Mouse (Mus musculus) mature B cell (primary cell): Measurements from ENCODE around the gene Rab11fip4.

Source experiments
- in situ Hi-C: fragments of 300-500 bp; cut with MboI; formaldehyde crosslinking; loops from 2 replicates; pipeline ENCODE4 v1.14.3; 2019

Gene Rab11fip4

DNA sequence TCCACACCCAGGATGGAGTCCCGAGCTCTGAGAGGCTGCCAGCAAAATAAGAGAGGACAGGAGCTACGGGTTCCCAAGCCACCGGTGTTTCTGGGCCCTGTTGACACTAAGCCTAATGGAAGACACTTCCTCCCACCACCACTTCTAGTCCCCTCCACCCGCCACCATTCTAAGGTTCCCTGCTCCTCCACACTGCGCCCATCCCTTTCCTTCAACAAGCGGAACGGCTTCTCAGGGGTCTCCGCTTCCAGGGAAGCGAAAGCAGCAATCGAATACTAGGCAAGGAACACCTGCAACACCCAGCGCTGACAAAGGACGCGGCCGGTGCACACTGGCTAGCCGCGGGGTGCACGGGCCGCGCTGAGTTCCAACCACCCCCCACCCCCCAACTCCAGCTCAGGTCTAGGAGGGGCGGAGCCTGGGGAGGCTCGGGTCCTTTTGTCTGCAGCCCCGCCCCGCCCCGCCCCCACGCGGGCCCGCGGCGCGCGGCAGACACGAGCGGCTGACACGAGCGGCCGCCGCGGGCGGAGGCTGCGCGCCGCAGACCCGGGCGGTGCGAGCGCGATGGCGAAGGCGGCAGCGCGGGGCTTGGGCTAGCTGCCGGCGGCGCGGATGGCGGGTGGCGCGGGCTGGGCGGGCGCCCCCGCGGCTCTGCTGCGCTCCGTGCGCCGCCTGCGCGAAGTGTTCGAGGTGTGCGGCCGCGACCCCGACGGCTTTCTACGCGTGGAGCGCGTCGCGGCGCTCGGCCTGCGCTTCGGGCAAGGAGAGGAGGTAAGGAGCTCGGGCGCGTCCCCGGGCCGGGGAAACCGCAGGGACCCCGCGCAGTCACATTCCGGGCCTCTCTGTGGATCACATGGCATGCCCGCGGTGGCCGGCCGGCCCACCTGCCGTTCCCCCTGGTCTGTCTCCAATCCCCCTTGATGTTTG lies at the start of gene Rab11fip4:
Gene Rab11fip4, plus strand, starts transcription at position 549 of the 927 bp plus-strand sequence.
- in situ Hi-C loops: loop anchor here (25.0 kb wide), 1 partner anchor 321 kb away; no protein-coding TSS in a partner anchor

DNA sequence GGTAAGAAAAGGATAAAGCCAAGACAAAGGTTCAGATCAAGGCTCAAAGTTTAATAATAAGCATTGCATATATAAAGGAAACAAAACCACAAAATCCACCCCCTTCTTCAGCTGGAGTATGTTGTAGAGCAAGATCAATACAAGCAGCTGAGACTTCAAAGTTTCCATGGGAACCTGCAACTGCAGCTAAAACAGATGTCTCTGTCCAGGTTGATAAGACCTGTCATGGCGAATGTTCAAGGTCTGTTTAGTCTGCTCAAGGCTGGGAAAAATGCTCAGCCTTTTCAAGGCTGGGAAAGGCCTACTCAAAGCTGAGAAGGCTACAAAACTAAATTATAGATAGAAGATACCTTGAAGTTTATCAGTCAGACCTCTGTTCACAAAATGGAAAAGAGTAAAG lies 38.4 kb upstream of the Rab11fip4 start:
- in situ Hi-C loops: no loop called here

GRCm38 (mm10) chr11:79560536-79560935 lies 30.5 kb upstream of the Rab11fip4 start:
- in situ Hi-C loops: no loop called here

- in situ Hi-C loops: no loop called here
These were observed 27.5 kb upstream of the Rab11fip4 start for GRCm38 (mm10) chr11:79563493-79563892.

DNA sequence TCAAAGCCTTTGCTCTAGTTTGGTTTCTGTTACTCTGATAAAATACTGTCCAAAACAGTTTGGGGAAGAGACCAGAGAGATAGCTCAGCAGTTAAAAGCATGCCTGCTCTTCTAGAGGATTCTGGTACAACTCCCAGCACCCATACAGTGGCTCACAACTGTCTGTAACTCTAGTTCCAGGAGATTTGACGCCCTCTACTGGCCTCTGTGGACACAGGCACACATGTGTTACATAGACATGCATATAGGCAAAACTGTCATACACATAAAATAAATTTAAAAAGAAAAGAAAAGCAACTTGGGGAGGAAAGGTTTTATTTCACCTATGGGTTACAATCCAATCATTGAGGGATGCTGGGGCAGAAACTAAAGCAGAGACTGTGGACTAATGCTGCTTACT lies 24.1 kb upstream of the Rab11fip4 start:
- in situ Hi-C loops: no loop called here

DNA sequence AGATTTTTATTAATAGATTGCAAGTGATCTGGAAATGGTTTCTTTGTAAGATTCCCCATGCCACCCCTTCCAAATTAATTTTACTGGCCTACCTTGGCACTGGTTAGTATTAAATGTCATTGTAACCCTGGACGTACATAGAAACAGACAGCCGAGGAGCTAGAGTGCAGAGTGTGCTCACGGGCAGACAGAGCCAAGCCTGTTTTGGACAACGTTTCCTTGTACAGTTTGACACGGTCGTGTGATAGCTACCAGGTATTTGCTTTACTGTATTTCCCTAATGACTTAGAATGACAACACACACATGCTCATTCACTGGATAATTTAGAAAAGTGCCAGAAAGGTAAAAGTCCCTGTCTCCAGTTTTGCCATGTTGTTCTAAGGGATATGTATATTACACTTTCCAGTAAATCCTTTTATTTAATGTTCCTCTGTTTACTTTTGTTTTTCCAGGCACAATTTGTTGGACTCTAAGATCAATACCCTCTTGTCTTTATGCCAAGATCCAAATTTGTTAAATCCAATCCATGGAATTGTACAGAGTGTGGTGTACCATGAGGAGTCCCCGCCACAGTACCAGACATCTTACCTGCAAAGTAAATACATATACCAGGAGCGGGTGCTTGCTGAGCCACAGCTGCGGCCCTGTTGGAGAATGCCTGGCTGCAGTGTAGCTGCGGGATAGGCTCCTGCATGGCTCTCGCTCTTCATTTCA lies 22.7 kb upstream of the Rab11fip4 start:
- in situ Hi-C loops: no loop called here

GRCm38 (mm10) chr11:79570319-79570718 lies 20.7 kb upstream of the Rab11fip4 start:
- in situ Hi-C loops: no loop called here

DNA sequence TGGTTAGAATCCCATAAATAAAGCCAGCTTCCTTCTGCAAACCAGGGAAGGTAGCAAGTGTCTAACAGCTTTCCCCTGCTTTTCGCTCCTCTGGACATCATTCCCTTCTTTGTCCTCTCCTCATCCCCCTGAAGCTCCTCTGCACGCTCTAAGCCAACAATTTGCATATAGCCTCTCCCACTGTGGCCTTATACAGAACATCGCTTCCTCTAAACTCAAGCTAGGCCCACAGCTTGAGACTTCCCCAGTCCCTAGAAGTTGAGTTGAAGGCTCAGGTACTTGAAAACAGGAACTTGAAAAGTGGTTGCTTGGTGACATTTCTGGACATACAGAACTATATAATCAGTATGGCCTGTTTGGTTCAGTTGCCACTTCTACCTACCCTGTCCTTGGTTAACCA lies 17.2 kb upstream of the Rab11fip4 start:
- in situ Hi-C loops: no loop called here

GRCm38 (mm10) chr11:79575383-79576073 lies 15.5 kb upstream of the Rab11fip4 start:
- in situ Hi-C loops: loop anchor here (25.0 kb wide), 1 partner anchor 337 kb away; no protein-coding TSS in a partner anchor

DNA sequence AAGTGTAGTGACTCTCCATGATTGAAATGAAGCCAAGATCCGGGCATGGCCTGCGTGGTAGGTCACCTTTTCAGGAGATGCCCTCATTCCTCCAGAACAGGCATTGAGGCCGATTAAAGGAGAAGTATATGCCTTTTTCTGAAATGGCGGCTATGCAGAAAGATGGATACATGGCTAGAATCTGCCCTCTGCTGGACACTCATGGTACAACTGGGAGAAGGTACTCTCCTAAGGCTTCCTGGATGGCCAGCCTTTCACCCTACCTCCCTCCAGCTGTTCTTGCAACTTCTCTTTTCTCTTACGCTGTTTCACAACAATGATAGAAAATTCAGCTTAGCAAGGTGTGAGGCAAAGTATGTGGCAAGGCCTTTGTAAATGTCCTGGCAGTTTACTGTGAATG lies 13.3 kb upstream of the Rab11fip4 start:
- in situ Hi-C loops: loop anchor here (25.0 kb wide), 1 partner anchor 335 kb away; no protein-coding TSS in a partner anchor

DNA sequence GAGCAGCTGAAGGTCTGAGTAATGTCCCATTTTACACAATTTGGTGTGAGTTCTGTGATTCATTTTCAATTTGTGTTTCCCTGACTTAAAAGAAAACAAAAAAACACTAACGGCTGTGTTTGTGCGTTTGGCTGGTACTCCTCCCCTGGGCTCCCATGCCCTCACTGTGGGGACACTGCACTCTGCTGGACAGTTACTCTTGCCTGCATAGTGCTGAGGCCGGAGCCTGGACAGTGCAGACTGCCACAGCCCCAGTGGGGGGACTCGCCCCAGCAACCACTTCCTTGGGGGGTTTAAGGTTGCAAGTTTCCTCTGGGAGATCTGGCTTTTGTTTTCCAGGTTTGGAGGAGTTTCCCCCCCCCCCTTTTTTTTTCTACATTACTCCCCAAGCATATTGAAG lies 10.4 kb upstream of the Rab11fip4 start:
- in situ Hi-C loops: loop anchor here (5.0 to 25.0 kb wide), 2 partner anchors 107 to 332 kb away; no protein-coding TSS in a partner anchor

GRCm38 (mm10) chr11:79581257-79581656 lies 9.8 kb upstream of the Rab11fip4 start:
- in situ Hi-C loops: loop anchor here (5.0 to 25.0 kb wide), 2 partner anchors 106 to 331 kb away; no protein-coding TSS in a partner anchor

DNA sequence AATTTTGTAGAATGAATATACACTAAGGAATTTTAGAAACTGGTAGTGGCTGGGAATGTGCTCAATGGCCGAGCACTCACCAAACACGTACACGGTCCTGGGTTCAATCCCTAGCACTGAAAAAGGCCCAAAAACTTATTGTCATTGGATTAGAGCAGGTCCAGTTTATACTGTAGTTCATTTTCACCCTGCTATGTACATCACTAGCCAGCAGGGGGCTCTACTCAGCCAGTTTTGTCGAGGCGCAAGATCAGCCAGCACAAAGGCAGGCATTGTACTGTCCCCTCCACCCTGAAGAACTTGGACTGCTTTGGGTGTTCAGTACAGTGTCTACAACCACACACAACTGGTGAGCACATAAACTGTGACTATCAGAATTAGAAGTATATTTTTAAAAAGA lies 6.8 kb upstream of the Rab11fip4 start:
- in situ Hi-C loops: loop anchor here (5.0 to 25.0 kb wide), 2 partner anchors 103 to 328 kb away; no protein-coding TSS in a partner anchor

DNA sequence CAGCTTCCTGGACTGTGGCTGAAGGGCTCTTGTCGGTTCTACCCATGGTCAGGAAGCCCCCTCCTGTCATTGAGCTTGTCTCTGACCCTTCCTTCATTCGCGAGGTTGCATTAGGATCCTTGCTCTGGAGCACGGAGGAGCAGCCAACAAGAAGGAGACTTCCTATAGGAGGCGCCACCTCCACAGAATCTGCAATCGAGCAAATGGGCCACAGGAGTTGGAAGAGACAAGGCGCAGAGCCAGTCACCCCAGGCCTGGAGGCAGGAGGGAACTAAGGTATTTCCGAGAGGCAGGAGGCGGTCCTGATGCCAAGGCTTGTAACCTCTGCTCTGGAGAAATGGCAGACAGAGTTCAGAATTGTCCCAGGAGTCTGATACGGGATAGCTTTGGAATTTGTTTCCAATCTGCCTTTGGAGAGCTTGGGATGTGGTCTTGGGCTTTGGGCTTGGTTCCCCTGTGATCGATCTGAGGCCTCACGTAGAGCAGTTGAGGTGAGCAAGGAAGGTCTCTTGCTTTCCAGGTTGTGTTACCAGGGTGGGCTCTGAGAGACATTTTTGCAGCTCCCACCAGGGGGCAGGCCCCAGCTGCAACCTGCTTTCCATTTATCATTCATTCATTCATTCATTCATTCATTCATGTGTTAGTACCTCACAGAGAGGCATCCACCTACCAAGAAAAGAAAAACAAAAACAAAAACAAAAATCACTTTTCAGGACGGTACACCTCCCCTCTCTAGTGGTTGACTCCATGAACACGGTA lies 1.5 kb upstream of the Rab11fip4 start:
- in situ Hi-C loops: loop anchor here (25.0 kb wide), 1 partner anchor 323 kb away; no protein-coding TSS in a partner anchor

DNA sequence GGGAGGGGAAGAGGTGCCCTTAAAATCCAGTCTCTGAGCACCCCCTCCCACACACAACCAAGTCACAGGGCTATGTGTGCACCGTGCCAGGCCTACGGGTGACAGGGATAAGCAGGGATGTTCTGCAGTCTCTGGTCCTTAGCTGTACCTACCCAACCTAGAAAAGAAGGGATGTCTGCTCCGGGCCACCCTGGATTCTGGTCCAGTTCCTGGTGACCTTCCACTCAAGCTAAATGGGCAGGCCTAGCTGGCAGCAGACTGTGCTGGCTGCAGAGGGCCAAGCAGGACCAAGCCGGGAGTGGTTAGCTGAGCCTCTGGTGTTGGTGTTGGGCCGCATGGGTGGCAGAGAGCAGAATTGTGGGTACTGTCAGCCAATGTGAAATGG lies 571 bp downstream of the Rab11fip4 start:
- in situ Hi-C loops: loop anchor here (25.0 kb wide), 1 partner anchor 321 kb away; no protein-coding TSS in a partner anchor

DNA sequence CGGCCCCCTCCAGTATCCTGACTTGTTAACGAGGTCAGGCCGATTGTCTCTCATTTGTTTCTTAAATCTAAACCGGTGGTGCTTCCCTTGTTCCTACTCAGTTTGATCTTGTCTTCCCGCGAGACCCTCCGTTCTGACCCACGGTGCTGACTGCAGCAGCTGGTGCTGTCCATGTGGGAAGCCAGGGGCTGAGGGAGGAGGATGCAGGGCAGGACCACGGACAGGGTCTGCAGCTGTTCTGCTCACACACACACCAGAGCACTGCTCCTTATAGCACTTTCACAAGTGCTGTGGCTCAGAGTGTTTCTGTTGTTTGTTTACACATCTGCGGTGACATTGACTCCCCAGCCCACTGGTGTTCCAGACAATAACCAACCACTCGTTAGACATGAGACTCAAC lies 2.5 kb downstream of the Rab11fip4 start:
- in situ Hi-C loops: loop anchor here (25.0 kb wide), 1 partner anchor 319 kb away; no protein-coding TSS in a partner anchor

DNA sequence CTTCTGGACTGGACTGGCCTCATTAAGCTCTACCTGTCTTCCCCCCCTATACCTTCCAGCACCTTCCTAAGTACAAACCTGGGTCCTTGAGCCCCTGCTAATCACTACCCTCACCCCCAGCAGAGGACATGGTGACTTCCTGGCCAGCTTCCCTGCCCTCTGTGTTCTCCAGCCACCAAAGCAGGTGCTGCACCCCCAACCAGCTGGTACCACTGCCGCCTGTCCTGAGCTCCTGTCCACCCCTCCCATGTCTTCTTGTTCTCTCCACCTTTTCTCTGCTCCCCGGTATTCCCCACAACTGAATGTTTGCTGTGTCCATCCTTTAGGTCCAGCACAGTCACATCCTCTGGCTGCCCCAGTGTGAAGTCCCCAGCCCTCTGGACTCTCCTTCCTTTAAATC lies 19.4 kb downstream of the Rab11fip4 start:
- in situ Hi-C loops: no loop called here

DNA sequence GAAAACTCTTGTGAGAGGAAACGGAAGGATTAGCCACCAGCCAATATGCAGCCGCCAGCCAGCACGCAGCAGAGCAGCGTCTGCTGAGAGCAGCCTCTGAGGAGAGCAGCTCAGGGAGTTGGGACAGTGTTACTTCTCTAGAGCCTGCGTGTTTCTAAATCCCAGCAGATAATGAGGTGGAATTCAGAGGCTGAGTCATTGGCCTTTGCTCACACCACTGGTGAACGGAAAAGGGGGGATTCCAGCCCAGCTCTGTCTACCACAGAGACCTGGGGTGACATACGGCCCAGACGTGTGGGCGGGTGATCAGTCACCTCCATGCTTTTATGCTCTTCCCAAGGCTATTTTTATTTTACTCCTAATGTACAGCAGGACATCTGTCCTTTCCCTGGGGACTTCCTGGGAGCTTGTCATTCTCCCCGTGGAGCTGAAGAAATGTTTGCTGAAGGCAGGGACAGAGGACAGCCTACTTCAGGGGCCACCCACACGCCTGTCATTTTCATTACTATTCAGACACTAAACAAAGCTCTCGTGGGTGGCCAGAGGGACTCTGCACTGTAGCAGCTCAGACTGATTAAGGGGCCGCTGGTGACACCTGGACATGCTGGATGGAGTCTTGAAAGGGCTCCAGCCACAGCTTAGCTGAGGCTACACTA lies 20.1 kb downstream of the Rab11fip4 start:
- in situ Hi-C loops: no loop called here

- in situ Hi-C loops: no loop called here
These were observed 21.1 kb downstream of the Rab11fip4 start for GRCm38 (mm10) chr11:79612046-79612600.

DNA sequence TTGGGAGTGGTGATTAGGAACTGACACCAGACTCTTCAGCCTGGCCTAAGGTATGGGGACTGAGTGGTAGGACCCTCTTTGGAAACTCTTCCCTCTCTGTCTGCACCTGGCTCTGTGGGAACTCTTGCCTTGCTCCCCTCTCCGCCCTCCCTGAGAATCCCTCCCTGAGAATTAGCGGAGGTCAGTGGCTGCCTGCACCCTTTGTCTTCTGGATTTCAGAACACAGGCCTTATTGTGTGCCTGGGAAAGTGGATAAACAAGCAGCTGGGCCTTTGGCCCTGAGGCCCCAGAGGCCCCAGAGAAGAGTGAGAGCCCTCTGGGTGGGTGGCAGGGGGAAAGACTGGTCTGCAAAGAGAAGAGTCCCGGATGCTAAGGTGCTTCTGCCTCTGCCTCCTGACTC lies 22.1 kb downstream of the Rab11fip4 start:
- in situ Hi-C loops: no loop called here
